In genomic region chr5:142968411-142968810, GRCm38 (mm10) we compare ENCODE assay signal across 18 mouse cellular contexts. TPM values are rescaled to one million over a fixed set of nuclear protein-coding genes. Genes with fewer than 3 reads are reported as not detected.
DNase-seq lines count a peak whose midpoint lies in the region; ATAC-seq and TF ChIP-seq lines count a peak whose summit lies in the region.
"Had no signal": no experiment of that assay in that cellular context is flagged by ENCODE, and none has a peak within 500 bp of the region (broad histone marks: within the 10 kb centered on the region; RNA-seq: fewer than 3 reads in every experiment).

No protein-coding gene starts in this region.

- H3K9me3 ChIP-seq in forebrain, postnatal 0 days (ENCODE audit: low read length) = no peaks in the 10 kb centered on the region
- no peaks in the 10 kb centered on the region; the same call in 1 of the 2 replicates for H3K9me3 ChIP-seq in forebrain, embryonic 12.5 days
- H3K9me3 ChIP-seq: hindbrain, embryonic 13.5 days; liver, embryonic 13.5 days had no signal

- H3K9ac ChIP-seq in forebrain, postnatal 0 days = no peak overlapping the region
- H3K9ac ChIP-seq in forebrain, embryonic 12.5 days = no peak overlapping the region
- H3K9ac ChIP-seq: hindbrain, embryonic 13.5 days; liver, embryonic 13.5 days; neural tube, embryonic 12.5 days had no signal

- peaks cover 21% of the 10 kb centered on the region for H3K4me1 ChIP-seq in forebrain, postnatal 0 days (ENCODE audit: insufficient read depth)
- peaks cover 35% of the 10 kb centered on the region for H3K4me1 ChIP-seq in forebrain, embryonic 12.5 days
- peaks cover 7% of the 10 kb centered on the region for H3K4me1 ChIP-seq in cortical plate, adult 2 months (ENCODE audit: control insufficient read depth, insufficient read depth, low read length)

- no peak overlapping the region for H3K4me3 ChIP-seq in forebrain, postnatal 0 days (ENCODE audit: low read depth, low read length)
- H3K4me3 ChIP-seq in forebrain, embryonic 12.5 days (replicated peaks) = no peak overlapping the region
- no peak overlapping the region for H3K4me3 ChIP-seq in cortical plate, adult 2 months (ENCODE audit: insufficient read depth, low read length)
- H3K4me3 ChIP-seq: heart, adult 2 months; hindbrain, embryonic 13.5 days; liver, embryonic 13.5 days; neural tube, embryonic 12.5 days had no signal

- peak; percentile 46 for DNase-seq in forebrain, postnatal 0 days
- peak; percentile 82 to 90 for DNase-seq in left cerebral cortex, adult 18-20 months (ENCODE audit: low spot score in 2 of 2)
- peak; percentile 45 to 58 for DNase-seq in right cerebral cortex, postnatal 10 days (ENCODE audit: low spot score in 2 of 2)
- DNase-seq in yolk sac, embryonic 10.5 days (ENCODE audit: low spot score) = no peak
- DNase-seq in lung, postnatal 4 days = no peak
- no peak for DNase-seq in heart, adult 11 months
- DNase-seq: adrenal gland, postnatal 14 days; B cell, adult 2 months; cerebellum, adult 9-10 months; heart, adult 2 months; liver, embryonic 13.5 days; thymus, postnatal 4 days had no signal

- WGBS in forebrain, postnatal 0 days = 67% methylated on average over 14 of the region's 14 CpGs
- 91% methylated on average over 14 of the region's 14 CpGs for WGBS in forebrain, embryonic 12.5 days

- no peak for ATAC-seq in forebrain, postnatal 0 days
- ATAC-seq in forebrain, embryonic 12.5 days (ENCODE audit: low FRiP score) = no peak
- ATAC-seq: intestine, postnatal 0 days had no signal

- no peak for TF ChIP-seq POLR2A in cortical plate, adult 2 months (IDR thresholded peaks at IDR 0.05; ENCODE audit: extremely low read depth, insufficient read depth, low read length)

- peaks cover 47% of the 10 kb centered on the region for H3K36me3 ChIP-seq in forebrain, postnatal 0 days (ENCODE audit: insufficient read depth)
- H3K36me3 ChIP-seq in forebrain, embryonic 12.5 days (replicated peaks) = peaks cover 77% of the 10 kb centered on the region

- no peak for TF ChIP-seq CTCF in forebrain, postnatal 0 days (IDR thresholded peaks at IDR 0.05; ENCODE audit: low read depth)
- TF ChIP-seq CTCF in cortical plate, adult 2 months (IDR thresholded peaks at IDR 0.05; ENCODE audit: extremely low read depth, insufficient read depth, low read length) = no peak

- H3K4me2 ChIP-seq in forebrain, postnatal 0 days (ENCODE audit: low read depth) = no peak overlapping the region
- no peak overlapping the region for H3K4me2 ChIP-seq in forebrain, embryonic 12.5 days
- H3K4me2 ChIP-seq: hindbrain, embryonic 13.5 days; liver, embryonic 13.5 days; neural tube, embryonic 12.5 days had no signal

- no peaks in the 10 kb centered on the region for H3K27me3 ChIP-seq in forebrain, postnatal 0 days (ENCODE audit: insufficient read depth, low read length)
- H3K27me3 ChIP-seq in forebrain, embryonic 12.5 days = no peaks in the 10 kb centered on the region
- H3K27me3 ChIP-seq: hindbrain, embryonic 13.5 days; neural tube, embryonic 12.5 days had no signal

- H3K27ac ChIP-seq in forebrain, postnatal 0 days (ENCODE audit: low read depth, low read length) = 0 out of 2 replicates have a peak overlapping the region, but pooled peaks have one; percentile 15
- H3K27ac ChIP-seq in forebrain, embryonic 12.5 days = no peak overlapping the region
- H3K27ac ChIP-seq in cortical plate, adult 2 months (ENCODE audit: insufficient read depth, low read length) = 0 out of 2 replicates have a peak overlapping the region, but pooled peaks have one; percentile 77
- H3K27ac ChIP-seq: heart, adult 2 months; hindbrain, embryonic 13.5 days; kidney, postnatal 0 days; liver, embryonic 13.5 days; neural tube, embryonic 12.5 days had no signal

RNA-seq across cellular contexts. Expression of gene Fscn1, which starts 8.3 kb away (rescaled TPM):
- 394 and 457 TPM in 2 replicates for total RNA-seq in forebrain, postnatal 0 days (2014; rRNA removed)
- 522 and 558 TPM in 2 replicates for polyA plus RNA-seq in forebrain, postnatal 0 days (2015; fragmentation: Nextera tagmentation; extraction: Ambion mirVana)
- 665 and 748 TPM in 2 replicates for polyA plus RNA-seq in forebrain, embryonic 12.5 days (2016; fragmentation: Nextera tagmentation; extraction: Ambion mirVana)
- polyA plus RNA-seq in cortical plate, adult 2 months (2012; rRNA removed) = 260 and 267 TPM in 2 replicates
- 100 to 1,000 TPM; 280 to 311 TPM for total RNA-seq in left cerebral cortex, adult 18-20 months (2021)

Comparison
In these comparisons a context has a peak if more than half of its experiments do, and no peak if none do; other contexts are left out.
1. DNase-seq: peak in forebrain, postnatal 0 days (single experiment), left cerebral cortex, adult 18-20 months (2 of 2) and right cerebral cortex, postnatal 10 days (2 of 2); none in yolk sac, embryonic 10.5 days (single experiment), lung, postnatal 4 days (0 of 2) and heart, adult 11 months (single experiment).